Mouse (Mus musculus): Measurements from ENCODE around the gene Pcgf2.
A peak's percentile ranks its signal among the peaks of the same experiment; 100 is the strongest.

- TF ChIP-seq MYOD1 (IDR thresholded peaks at IDR 0.05; ENCODE audit: control insufficient read depth in 1 of 3, insufficient read length in 2 of 3, low read depth in 2 of 3) (peak in 1 of 3 experiments; percentile 37), POLR2A (IDR thresholded peaks at IDR 0.05; ENCODE audit: insufficient read length, low read depth) (no peak), MAX (IDR thresholded peaks at IDR 0.05; ENCODE audit: low read depth) (no peak), POLR2AphosphoS2 (IDR thresholded peaks at IDR 0.05; ENCODE audit: insufficient read length, low read depth) (no peak), E2F4 (IDR thresholded peaks at IDR 0.05; ENCODE audit: insufficient read depth) (no peak), USF1 (IDR thresholded peaks at IDR 0.05; ENCODE audit: low read depth) (peak; percentile 23), REST (IDR thresholded peaks at IDR 0.05; ENCODE audit: insufficient read depth, insufficient read length) (no peak), TCF12 (IDR thresholded peaks at IDR 0.05; ENCODE audit: insufficient read depth, poor library complexity, severe bottlenecking) (no peak), CEBPB (IDR thresholded peaks at IDR 0.05; ENCODE audit: insufficient read depth, poor library complexity, severe bottlenecking) (no peak), SRF (IDR thresholded peaks at IDR 0.05; ENCODE audit: control insufficient read depth, insufficient read length, low read depth) (no peak), MYOG (IDR thresholded peaks at IDR 0.05; ENCODE audit: control insufficient read depth in 1 of 3, insufficient read depth in 1 of 3, insufficient read length in 2 of 3, low read depth in 2 of 3) (peak in 1 of 3 experiments; percentile 56)
These were observed 28.0 kb upstream of the Pcgf2 start for GRCm38 (mm10) chr11:97728311-97728710.

Data from myocyte (in vitro differentiated cells).